Mouse (Mus musculus) adrenal gland, adult (tissue): Measurements from ENCODE around the gene Gmfg.

Source experiments
- DNase-seq, 2 experiments: peaks; one replicate each; pipeline ENCODE4 v3.0.0; 2022 to 2023; ENCODE audit warnings: low spot score in 1 of 2; ENCODE audit not compliant: inconsistent age in 2 of 2

Gene Gmfg

GRCm38 (mm10) chr7:28437964-28438363 lies 717 bp downstream of the Gmfg start:
- no peak for DNase-seq

GRCm38 (mm10) chr7:28438771-28439170 lies 1.5 kb downstream of the Gmfg start:
- no peak for DNase-seq

- peak; percentile 44 to 66 for DNase-seq
These were observed 3.5 kb downstream of the Gmfg start for GRCm38 (mm10) chr7:28440739-28441138.

GRCm38 (mm10) chr7:28441776-28442485 lies 4.7 kb downstream of the Gmfg start:
- DNase-seq: no peak

- DNase-seq: peak in 1 of 2 experiments; percentile 45
These were observed 5.4 kb downstream of the Gmfg start for GRCm38 (mm10) chr7:28442688-28443087.

GRCm38 (mm10) chr7:28444344-28444974 lies 7.2 kb downstream of the Gmfg start:
- no peak for DNase-seq

GRCm38 (mm10) chr7:28446446-28446845 lies 9.2 kb downstream of the Gmfg start:
- peak; percentile 78 to 95 for DNase-seq

- peak; percentile 69 to 87 for DNase-seq
These were observed 10.0 kb downstream of the Gmfg start for GRCm38 (mm10) chr7:28447101-28447830.

GRCm38 (mm10) chr7:28447865-28448820 lies 10.9 kb downstream of the Gmfg start:
- no peak for DNase-seq

GRCm38 (mm10) chr7:28451531-28452360 lies 14.5 kb downstream of the Gmfg start, which contains the start of gene Lrfn1:
TSS of gene Lrfn1 (plus strand) at chr7:28451980.
- DNase-seq: peak in 1 of 2 experiments; percentile 66

GRCm38 (mm10) chr7:28452361-28453005 lies 15.2 kb downstream of the Gmfg start:
- no peak for DNase-seq

- DNase-seq: no peak
These were observed 23.1 kb downstream of the Gmfg start for GRCm38 (mm10) chr7:28460361-28460760.

GRCm38 (mm10) chr7:28462769-28463168 lies 25.5 kb downstream of the Gmfg start:
- no peak for DNase-seq

- peak; percentile 85 to 91 for DNase-seq
These were observed 27.4 kb downstream of the Gmfg start for GRCm38 (mm10) chr7:28464416-28465212.

GRCm38 (mm10) chr7:28466721-28467212 lies 29.5 kb downstream of the Gmfg start:
- DNase-seq: no peak

- DNase-seq: peak; percentile 75 to 86
These were observed 30.0 kb downstream of the Gmfg start for GRCm38 (mm10) chr7:28467213-28467751.

GRCm38 (mm10) chr7:28476191-28476590 lies 38.9 kb downstream of the Gmfg start:
- no peak for DNase-seq

- DNase-seq: no peak
These were observed 40.1 kb downstream of the Gmfg start for GRCm38 (mm10) chr7:28477363-28477762.
